Mouse (Mus musculus): ENCODE data around the gene Tmem40. TPM values are rescaled to one million over a fixed set of nuclear protein-coding genes. Genes with fewer than 3 reads are reported as not detected.
A peak's percentile ranks its signal among the peaks of the same experiment; 100 is the strongest.

Tmem40 gene
- polyA plus RNA-seq (2015; fragmentation: Nextera tagmentation; extraction: Ambion mirVana), result 1.9 TPM in 2 replicates

DNA sequence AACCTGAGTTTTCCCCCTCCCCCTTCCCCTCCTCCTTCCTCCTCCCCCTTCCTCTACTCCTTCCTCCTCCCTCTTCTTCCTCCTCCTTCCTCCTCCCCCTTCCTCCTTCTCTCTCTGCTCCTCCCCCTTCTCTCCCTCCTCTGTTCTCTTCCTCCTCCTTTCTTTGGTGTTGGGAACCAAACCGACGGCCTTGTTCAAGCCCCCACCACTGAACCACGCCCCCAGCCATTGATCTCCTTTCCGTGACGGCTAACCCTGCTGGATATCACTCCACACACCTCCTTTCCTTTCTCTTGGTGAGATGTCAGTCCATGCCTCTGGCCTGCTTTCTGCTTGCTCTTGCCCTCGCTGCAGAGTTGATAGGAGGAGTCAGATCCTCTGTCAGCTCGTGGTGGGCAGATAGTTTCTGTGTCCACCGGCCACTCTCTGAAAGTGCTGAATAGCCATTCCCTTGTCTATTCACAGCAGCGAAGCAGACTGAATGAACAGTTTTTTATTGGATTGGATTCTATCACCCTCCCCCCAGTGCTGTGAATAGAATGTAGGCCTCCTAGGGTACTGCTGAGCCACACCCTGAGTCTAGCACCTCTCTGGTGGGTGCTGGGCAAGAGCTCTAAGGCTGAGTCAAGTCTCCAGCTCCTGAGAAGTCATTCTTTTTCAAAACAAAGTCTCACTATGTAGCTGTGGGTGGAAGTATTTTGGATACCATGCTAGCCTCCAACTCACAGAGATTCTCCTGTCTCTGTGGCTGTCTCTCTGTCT is at the start of gene Tmem40:
Gene Tmem40 (minus strand): TSS at position 416 of the 762 bp plus-strand sequence.
- Histone ChIP-seq H3K4me2 (ENCODE audit: low read length) (peak within 1 kb of the TSS; percentile 21; the same call in 1 of the 2 replicates), H3K9me3 (ENCODE audit: control insufficient read depth, low read length) (no peaks in the 10 kb centered on the region), H3K36me3 (ENCODE audit: control insufficient read depth, insufficient read depth, low read length) (no peaks in the 10 kb centered on the region), H3K9ac (ENCODE audit: low read depth, low read length) (peak within 1 kb of the TSS; percentile 27; the same call in 1 of the 2 replicates), H3K27me3 (replicated peaks; ENCODE audit: control insufficient read depth, insufficient read depth, low read length) (no peaks in the 10 kb centered on the region), H3K27ac (ENCODE audit: low read depth, low read length) (peak within 1 kb of the TSS; percentile 59; the same call in 1 of the 2 replicates), H3K4me3 (ENCODE audit: low read length) (no peak within 1 kb of the TSS), H3K4me1 (ENCODE audit: control insufficient read depth, insufficient read depth, low read depth, low read length) (peaks cover 4% of the 10 kb centered on the region)
- WGBS, result 2% methylated on average over 9 of the region's 9 CpGs
- no peak; the same call in 1 of the 2 replicates for ATAC-seq

- H3K4me3 ChIP-seq (ENCODE audit: low read length), result no peak overlapping the region
- H3K4me1 ChIP-seq (ENCODE audit: control insufficient read depth, insufficient read depth, low read depth, low read length), result peaks cover 9% of the 10 kb centered on the region
- no peak for ATAC-seq
- H3K4me2 ChIP-seq (ENCODE audit: low read length), result no peak overlapping the region
- no peaks in the 10 kb centered on the region for H3K36me3 ChIP-seq (ENCODE audit: control insufficient read depth, insufficient read depth, low read length)
- WGBS, result 69% methylated on average over 8 of the region's 8 CpGs
- no peak overlapping the region for H3K9ac ChIP-seq (ENCODE audit: low read depth, low read length)
- H3K9me3 ChIP-seq (ENCODE audit: control insufficient read depth, low read length), result no peaks in the 10 kb centered on the region
- H3K27ac ChIP-seq (ENCODE audit: low read depth, low read length), result no peak overlapping the region
- H3K27me3 ChIP-seq (replicated peaks; ENCODE audit: control insufficient read depth, insufficient read depth, low read length), result no peaks in the 10 kb centered on the region
Observed at GRCm38 (mm10) chr6:115811606-115812005, 49.4 kb upstream of the Tmem40 start.

DNA sequence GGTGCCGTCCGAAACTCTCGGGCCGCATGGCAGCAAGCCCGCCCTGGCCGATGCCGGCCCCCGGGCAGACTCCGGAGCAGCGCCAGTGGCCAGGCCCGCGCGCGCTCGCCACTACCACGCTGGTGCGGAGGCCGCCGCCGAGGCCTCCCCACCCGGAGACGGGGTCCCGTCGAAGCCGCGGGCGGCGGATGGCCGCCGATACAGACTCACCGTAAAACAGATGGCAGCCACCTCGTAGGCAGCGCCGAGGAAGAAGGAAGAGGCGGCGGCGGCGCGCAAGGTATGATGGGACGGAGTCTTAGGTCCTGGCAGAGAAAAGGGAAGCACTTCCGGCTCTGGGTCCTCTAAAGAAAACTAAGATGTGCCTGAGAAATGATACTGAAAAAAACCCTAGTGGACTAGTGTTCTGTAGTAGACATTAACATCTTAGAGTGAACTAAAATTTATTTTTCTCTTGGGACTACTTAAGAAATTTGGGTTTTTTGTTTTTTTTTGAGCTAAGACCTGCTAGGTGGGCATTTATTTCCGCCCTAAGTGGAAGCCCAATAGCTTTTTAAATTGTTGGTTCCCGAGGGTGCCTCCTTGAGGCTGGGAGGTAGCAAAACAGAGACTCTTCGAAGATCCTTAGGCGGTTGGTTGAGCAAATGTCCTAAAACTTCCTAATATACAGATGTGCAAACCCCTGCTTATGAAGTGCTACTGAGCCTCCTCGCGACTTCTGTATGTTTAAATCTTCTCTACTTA is 46.5 kb upstream of the Tmem40 start, which contains the start of gene Rpl32:
Gene Rpl32 (minus strand): TSS at position 260 of the 744 bp plus-strand sequence.
- peak; percentile 91 for ATAC-seq
- Histone ChIP-seq H3K9me3 (ENCODE audit: control insufficient read depth, low read length) (no peaks in the 10 kb centered on the region), H3K9ac (ENCODE audit: low read depth, low read length) (peak within 1 kb of the TSS; percentile 89), H3K27ac (ENCODE audit: low read depth, low read length) (peak within 1 kb of the TSS; percentile 96), H3K4me2 (ENCODE audit: low read length) (peak within 1 kb of the TSS; percentile 75), H3K4me1 (ENCODE audit: control insufficient read depth, insufficient read depth, low read depth, low read length) (peaks cover 16% of the 10 kb centered on the region), H3K36me3 (ENCODE audit: control insufficient read depth, insufficient read depth, low read length) (peaks cover 15% of the 10 kb centered on the region), H3K27me3 (replicated peaks; ENCODE audit: control insufficient read depth, insufficient read depth, low read length) (no peaks in the 10 kb centered on the region), H3K4me3 (ENCODE audit: low read length) (peak within 1 kb of the TSS; percentile 85)
- WGBS, result under 1% methylated on average over 47 of the region's 47 CpGs

GRCm38 (mm10) chr6:115808196-115808487 is 45.9 kb upstream of the Tmem40 start:
- Histone ChIP-seq H3K4me2 (ENCODE audit: low read length) (peak overlapping the region; percentile 75), H3K9ac (ENCODE audit: low read depth, low read length) (peak overlapping the region; percentile 89), H3K4me3 (ENCODE audit: low read length) (peak overlapping the region; percentile 85), H3K9me3 (ENCODE audit: control insufficient read depth, low read length) (no peaks in the 10 kb centered on the region), H3K4me1 (ENCODE audit: control insufficient read depth, insufficient read depth, low read depth, low read length) (peaks cover 16% of the 10 kb centered on the region), H3K27ac (ENCODE audit: low read depth, low read length) (peak overlapping the region; percentile 96), H3K36me3 (ENCODE audit: control insufficient read depth, insufficient read depth, low read length) (peaks cover 16% of the 10 kb centered on the region), H3K27me3 (replicated peaks; ENCODE audit: control insufficient read depth, insufficient read depth, low read length) (no peaks in the 10 kb centered on the region)
- WGBS, result 0% methylated on average over 22 of the region's 22 CpGs
- ATAC-seq, result no peak

DNA sequence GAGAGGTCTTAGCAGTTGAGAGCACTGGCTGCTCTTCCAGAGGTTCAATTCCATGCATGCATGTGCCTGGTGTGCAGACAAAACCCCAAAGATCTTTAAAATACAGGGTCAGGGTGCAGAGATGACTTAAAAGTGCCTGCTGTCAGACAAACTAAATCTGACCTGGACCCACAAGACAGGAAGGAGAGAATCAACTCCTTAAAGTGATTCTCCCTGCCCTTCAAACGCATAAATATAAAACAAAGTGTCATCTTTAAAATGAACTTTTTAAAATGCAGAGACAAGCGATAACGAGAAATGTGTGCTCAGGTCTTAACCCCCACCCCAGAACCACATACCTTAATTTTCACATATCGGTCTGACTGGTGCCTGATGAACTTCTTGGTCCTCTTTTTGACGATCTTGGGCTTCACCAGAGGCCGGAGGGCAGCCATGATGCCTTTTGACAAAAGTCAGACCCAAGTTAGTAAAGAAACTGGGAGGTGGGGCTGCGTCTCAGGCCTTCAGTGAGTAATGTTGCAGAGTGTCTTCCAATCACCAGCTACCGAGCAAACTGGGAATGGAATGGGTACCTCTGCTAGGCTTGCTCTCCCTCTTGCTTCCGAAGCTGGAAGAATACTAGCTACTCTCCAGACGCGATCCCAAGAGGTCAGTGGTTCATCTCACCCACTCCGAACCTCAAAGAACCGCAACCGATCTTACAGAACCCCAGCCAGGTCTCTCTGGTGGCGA is 45.4 kb upstream of the Tmem40 start:
- Histone ChIP-seq H3K9ac (ENCODE audit: low read depth, low read length) (peak overlapping the region; percentile 89), H3K27me3 (replicated peaks; ENCODE audit: control insufficient read depth, insufficient read depth, low read length) (no peaks in the 10 kb centered on the region), H3K27ac (ENCODE audit: low read depth, low read length) (peak overlapping the region; percentile 96), H3K4me2 (ENCODE audit: low read length) (peak overlapping the region; percentile 75), H3K36me3 (ENCODE audit: control insufficient read depth, insufficient read depth, low read length) (peaks cover 18% of the 10 kb centered on the region), H3K4me1 (ENCODE audit: control insufficient read depth, insufficient read depth, low read depth, low read length) (peaks cover 16% of the 10 kb centered on the region), H3K4me3 (ENCODE audit: low read length) (peak overlapping the region; percentile 85), H3K9me3 (ENCODE audit: control insufficient read depth, low read length) (no peaks in the 10 kb centered on the region)
- 6% methylated on average over 15 of the region's 15 CpGs for WGBS
- ATAC-seq, result no peak

DNA sequence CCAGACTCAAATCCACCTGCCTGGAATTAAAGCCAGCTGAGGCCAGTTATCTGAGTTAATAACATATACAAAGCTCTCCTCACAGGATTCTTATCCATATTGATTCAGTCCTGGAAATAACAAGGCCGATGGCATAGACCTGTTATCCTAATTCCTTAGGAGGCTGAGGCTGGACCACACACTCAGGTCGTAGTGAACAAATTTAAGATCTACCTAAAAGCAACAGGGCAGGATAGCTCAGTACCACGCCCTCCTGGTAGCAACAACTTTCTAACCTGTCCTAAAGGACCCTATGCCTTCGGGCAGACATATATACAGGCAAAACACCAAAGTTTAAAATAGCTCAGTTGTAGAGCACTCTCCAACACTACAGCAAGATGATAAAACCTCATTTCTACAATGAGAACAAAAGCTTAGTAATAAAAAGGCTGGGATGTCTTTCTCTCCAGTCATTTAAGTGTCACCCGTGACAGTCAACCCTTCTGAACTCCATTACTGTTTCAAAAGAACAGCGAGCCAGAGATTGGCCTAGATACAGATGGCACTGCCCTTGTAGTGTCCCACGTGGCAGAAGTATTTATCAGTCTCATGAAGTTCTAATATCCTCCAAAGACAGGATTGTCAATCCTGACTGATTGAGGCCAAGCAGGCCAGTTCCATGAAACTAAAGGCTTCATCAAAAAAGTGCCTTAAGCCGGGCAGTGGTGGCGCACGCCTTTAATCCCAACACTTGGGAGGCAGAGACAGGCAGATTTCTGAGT is 42.4 kb upstream of the Tmem40 start:
- no peak overlapping the region for H3K9ac ChIP-seq (ENCODE audit: low read depth, low read length)
- peaks cover 16% of the 10 kb centered on the region for H3K4me1 ChIP-seq (ENCODE audit: control insufficient read depth, insufficient read depth, low read depth, low read length)
- H3K27ac ChIP-seq (ENCODE audit: low read depth, low read length), result no peak overlapping the region
- no peaks in the 10 kb centered on the region for H3K9me3 ChIP-seq (ENCODE audit: control insufficient read depth, low read length)
- H3K36me3 ChIP-seq (ENCODE audit: control insufficient read depth, insufficient read depth, low read length), result peaks cover 29% of the 10 kb centered on the region
- no peak overlapping the region for H3K4me2 ChIP-seq (ENCODE audit: low read length)
- H3K4me3 ChIP-seq (ENCODE audit: low read length), result no peak overlapping the region
- no peaks in the 10 kb centered on the region for H3K27me3 ChIP-seq (replicated peaks; ENCODE audit: control insufficient read depth, insufficient read depth, low read length)
- no peak for ATAC-seq
- WGBS, result 68% methylated on average over 10 of the region's 10 CpGs

- Histone ChIP-seq H3K9me3 (ENCODE audit: control insufficient read depth, low read length) (no peaks in the 10 kb centered on the region), H3K27ac (ENCODE audit: low read depth, low read length) (no peak overlapping the region), H3K4me3 (ENCODE audit: low read length) (no peak overlapping the region), H3K9ac (ENCODE audit: low read depth, low read length) (no peak overlapping the region), H3K4me2 (ENCODE audit: low read length) (no peak overlapping the region), H3K27me3 (replicated peaks; ENCODE audit: control insufficient read depth, insufficient read depth, low read length) (no peaks in the 10 kb centered on the region), H3K36me3 (ENCODE audit: control insufficient read depth, insufficient read depth, low read length) (peaks cover 35% of the 10 kb centered on the region), H3K4me1 (ENCODE audit: control insufficient read depth, insufficient read depth, low read depth, low read length) (peaks cover 16% of the 10 kb centered on the region)
- 35% methylated on average over 16 of the region's 16 CpGs for WGBS
- peak; percentile 24; the same call in 1 of the 2 replicates for ATAC-seq
Observed at GRCm38 (mm10) chr6:115803541-115804382, 41.6 kb upstream of the Tmem40 start.

DNA sequence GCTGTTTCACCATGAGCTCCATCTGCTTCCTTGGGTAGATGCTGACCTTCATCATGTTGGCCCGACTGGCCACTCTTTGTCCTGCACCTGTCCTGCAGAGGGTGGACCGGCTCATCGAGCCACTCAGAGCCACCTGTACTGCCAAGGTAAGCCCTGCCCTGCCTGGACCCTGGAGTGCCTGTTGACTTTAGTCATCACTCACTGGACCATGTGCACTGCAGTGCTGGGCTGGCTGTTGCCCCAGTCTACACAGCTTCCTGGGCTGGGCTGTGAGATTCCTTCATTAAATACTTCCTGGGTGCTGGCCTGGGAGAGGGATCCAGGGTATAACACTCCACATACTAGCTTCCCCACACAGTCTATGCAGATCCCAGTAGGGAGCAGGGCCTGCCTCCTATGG is 39.6 kb upstream of the Tmem40 start:
- no peak for ATAC-seq
- WGBS, result 93% methylated on average over 3 of the region's 3 CpGs
- Histone ChIP-seq H3K9me3 (ENCODE audit: control insufficient read depth, low read length) (no peaks in the 10 kb centered on the region), H3K36me3 (ENCODE audit: control insufficient read depth, insufficient read depth, low read length) (peaks cover 52% of the 10 kb centered on the region), H3K4me3 (ENCODE audit: low read length) (no peak overlapping the region), H3K9ac (ENCODE audit: low read depth, low read length) (no peak overlapping the region), H3K27me3 (replicated peaks; ENCODE audit: control insufficient read depth, insufficient read depth, low read length) (no peaks in the 10 kb centered on the region), H3K4me2 (ENCODE audit: low read length) (no peak overlapping the region), H3K27ac (ENCODE audit: low read depth, low read length) (no peak overlapping the region), H3K4me1 (ENCODE audit: control insufficient read depth, insufficient read depth, low read depth, low read length) (peaks cover 9% of the 10 kb centered on the region)
